Mouse (Mus musculus): ENCODE measurements at regions not wholly inside any gene's neighbourhood (a gene's known extent, or its start where the extent isn't known, plus 50 kb on each side); places are given as distances from the start of the nearest gene placed in this dataset.
"Not testable (repeated sequence)": the region's sequence is repeated elsewhere in the genome, so short reads cannot be mapped to it uniquely, and the experiment has no call there.

DNA sequence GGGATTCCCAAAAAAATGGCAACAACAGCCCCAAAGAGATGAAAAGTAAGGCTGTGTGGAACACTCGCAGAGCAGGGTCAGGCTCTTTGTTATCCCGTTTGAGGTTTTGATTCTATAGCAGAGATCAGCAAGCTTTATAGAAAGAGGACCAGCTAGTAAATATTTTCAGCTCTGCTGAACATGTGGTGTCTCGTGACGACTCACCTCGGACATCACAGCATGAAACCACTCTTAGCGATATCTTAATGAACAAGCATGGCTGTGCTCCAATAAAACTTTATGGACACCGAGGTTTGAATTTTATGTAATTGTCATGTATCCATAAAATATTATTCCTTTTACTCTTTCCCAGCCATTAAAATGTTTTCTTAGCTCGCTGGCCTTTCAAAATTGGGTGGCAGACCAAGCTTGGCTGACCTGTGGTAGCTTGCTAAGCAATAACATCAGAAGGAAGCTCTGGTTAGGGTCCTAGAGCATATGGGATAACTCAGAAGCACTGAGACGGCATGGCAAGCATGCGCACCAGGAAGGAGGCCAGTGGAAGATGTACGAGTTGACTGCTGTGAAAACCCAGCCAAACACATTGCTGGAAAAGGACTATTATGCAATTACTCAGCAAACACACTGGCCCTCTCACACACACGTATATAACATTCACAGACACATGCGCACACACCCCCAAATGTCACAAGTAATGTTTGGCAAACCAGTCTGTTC, 81.4 kb upstream of the Gm12728 start:
- Histone ChIP-seq H3K36me3 (ENCODE audit: insufficient read depth) (no peaks in the 10 kb centered on the region), H3K9me3 (ENCODE audit: low read depth, low read length) (peaks cover 2% of the 10 kb centered on the region; the same call in 1 of the 2 replicates), H3K27ac (ENCODE audit: low read depth) (peak overlapping the region; percentile 79), H3K27me3 (ENCODE audit: insufficient read depth, low read length) (no peaks in the 10 kb centered on the region), H3K4me2 (no peak overlapping the region), H3K4me1 (ENCODE audit: insufficient read depth) (0 out of 2 replicates have a peak, but pooled peaks cover 3% of the 10 kb centered on the region), H3K9ac (no peak overlapping the region), H3K4me3 (ENCODE audit: low read depth, low read length) (no peak overlapping the region)
- ATAC-seq (ENCODE audit: insufficient read depth) = peak; percentile 99
- 36% methylated on average over 13 of the region's 13 CpGs for WGBS
- DNase-seq = peak; percentile 96
- TF ChIP-seq CTCF (IDR thresholded peaks at IDR 0.05; ENCODE audit: low read depth) = no peak

DNA sequence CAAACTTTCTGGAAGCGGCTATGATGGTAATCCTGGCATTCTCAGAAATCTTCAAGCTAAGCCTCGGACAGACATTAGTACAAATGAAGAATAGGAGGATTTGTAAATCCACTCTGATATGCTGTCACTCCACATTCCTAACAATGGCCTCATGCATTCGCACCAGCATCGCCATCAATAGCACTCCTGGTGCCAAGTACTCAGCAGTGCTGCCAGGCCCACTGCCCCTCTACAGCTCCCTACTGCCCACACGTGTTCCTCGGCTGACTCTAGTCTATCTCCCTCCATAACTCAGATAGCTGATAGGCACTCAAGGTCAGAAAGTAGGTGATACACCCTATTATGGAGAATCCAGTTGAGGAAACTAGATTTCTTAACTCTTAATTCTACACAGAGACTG, 75.7 kb upstream of the Gm12728 start:
- H3K9me3 ChIP-seq (ENCODE audit: low read depth, low read length) = peaks cover 2% of the 10 kb centered on the region; the same call in 1 of the 2 replicates
- 92% methylated on average over 6 of the region's 6 CpGs for WGBS
- no peak overlapping the region for H3K4me2 ChIP-seq
- H3K36me3 ChIP-seq (ENCODE audit: insufficient read depth) = no peaks in the 10 kb centered on the region
- ATAC-seq (ENCODE audit: insufficient read depth) (no peak), DNase-seq (no peak)
- no peaks in the 10 kb centered on the region for H3K27me3 ChIP-seq (ENCODE audit: insufficient read depth, low read length)
- H3K9ac ChIP-seq = no peak overlapping the region
- no peaks in the 10 kb centered on the region for H3K4me1 ChIP-seq (ENCODE audit: insufficient read depth)
- no peak for TF ChIP-seq CTCF (IDR thresholded peaks at IDR 0.05; ENCODE audit: low read depth)
- H3K4me3 ChIP-seq (ENCODE audit: low read depth, low read length) = no peak overlapping the region
- H3K27ac ChIP-seq (ENCODE audit: low read depth) = no peak overlapping the region

DNA sequence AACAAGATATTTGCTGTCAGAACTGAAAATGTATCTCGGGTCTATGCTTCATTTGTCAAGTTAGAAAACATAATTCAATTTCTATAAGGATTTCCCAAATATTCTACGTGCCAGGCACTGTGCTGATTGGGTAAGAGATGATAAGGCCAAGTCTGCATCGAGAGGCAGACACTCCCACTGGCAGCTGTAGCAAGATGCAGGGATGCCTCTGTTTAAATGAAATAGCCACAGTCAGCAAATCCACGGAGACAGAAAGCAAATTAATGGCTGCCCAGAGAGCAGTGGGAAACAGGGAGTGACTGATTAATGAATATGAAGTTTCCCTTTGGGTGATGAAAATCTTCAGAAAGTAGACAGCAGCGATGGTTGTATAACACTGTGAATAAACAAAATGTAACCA, 71.6 kb upstream of the Gm12728 start:
- TF ChIP-seq CTCF (IDR thresholded peaks at IDR 0.05; ENCODE audit: low read depth) = no peak
- H3K4me2 ChIP-seq = no peak overlapping the region
- no peak overlapping the region for H3K9ac ChIP-seq
- no peaks in the 10 kb centered on the region for H3K36me3 ChIP-seq (ENCODE audit: insufficient read depth)
- no peak overlapping the region for H3K27ac ChIP-seq (ENCODE audit: low read depth)
- no peaks in the 10 kb centered on the region; the same call in 1 of the 2 replicates for H3K9me3 ChIP-seq (ENCODE audit: low read depth, low read length)
- no peak overlapping the region for H3K4me3 ChIP-seq (ENCODE audit: low read depth, low read length)
- H3K4me1 ChIP-seq (ENCODE audit: insufficient read depth) = no peaks in the 10 kb centered on the region
- DNase-seq (no peak), ATAC-seq (ENCODE audit: insufficient read depth) (no peak)
- no peaks in the 10 kb centered on the region for H3K27me3 ChIP-seq (ENCODE audit: insufficient read depth, low read length)
- 46% methylated on average over 5 of the region's 5 CpGs for WGBS

DNA sequence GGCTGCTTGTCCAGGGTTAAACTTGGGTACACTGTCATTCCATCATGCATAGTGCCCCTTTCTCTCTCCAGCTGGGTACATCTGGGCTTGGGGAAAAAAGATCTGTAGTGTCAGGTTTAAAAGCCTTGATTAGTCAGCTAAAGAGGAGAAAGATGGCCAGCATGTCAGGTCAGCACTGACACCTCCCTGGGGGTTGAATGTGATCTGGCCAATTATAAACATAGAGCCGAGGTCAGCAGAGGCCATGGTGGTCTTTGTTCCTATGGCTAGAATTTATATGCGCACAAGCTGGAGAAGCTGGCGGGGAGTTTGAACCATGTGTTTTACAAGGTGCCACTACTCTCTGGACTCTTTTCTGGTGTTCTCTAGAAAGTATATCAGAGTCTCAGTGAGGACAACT, 61.0 kb upstream of the Gm12728 start:
- Histone ChIP-seq H3K27me3 (ENCODE audit: insufficient read depth, low read length) (no peaks in the 10 kb centered on the region), H3K9ac (no peak overlapping the region), H3K4me2 (no peak overlapping the region), H3K9me3 (ENCODE audit: low read depth, low read length) (no peaks in the 10 kb centered on the region), H3K27ac (ENCODE audit: low read depth) (no peak overlapping the region), H3K4me1 (ENCODE audit: insufficient read depth) (no peaks in the 10 kb centered on the region), H3K36me3 (ENCODE audit: insufficient read depth) (no peaks in the 10 kb centered on the region), H3K4me3 (ENCODE audit: low read depth, low read length) (no peak overlapping the region)
- no peak for TF ChIP-seq CTCF (IDR thresholded peaks at IDR 0.05; ENCODE audit: low read depth)
- 45% methylated on average over 3 of the region's 3 CpGs for WGBS
- ATAC-seq (ENCODE audit: insufficient read depth) (no peak), DNase-seq (no peak)

DNA sequence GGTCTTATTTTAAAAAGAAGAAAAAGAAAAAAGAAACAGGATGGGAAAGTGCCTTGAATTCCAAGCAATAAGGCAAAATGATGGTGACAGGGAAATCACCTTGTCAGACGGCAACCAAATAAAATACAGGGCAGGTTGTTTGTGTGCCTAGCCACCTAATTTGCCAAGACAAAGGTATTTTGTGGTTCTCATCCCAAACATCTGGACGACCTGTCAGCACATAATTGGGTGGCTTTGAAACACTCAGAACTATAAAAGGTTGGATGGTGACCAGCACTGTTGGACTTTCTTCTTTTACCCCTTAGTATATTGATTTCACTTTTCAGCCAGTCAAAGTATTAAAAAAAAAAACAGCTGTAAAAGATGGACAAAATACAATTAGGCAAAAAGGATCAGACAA, 58.8 kb upstream of the Gm12728 start:
- Histone ChIP-seq H3K27me3 (ENCODE audit: insufficient read depth, low read length) (no peaks in the 10 kb centered on the region), H3K4me3 (ENCODE audit: low read depth, low read length) (no peak overlapping the region), H3K4me1 (ENCODE audit: insufficient read depth) (no peaks in the 10 kb centered on the region), H3K9me3 (ENCODE audit: low read depth, low read length) (no peaks in the 10 kb centered on the region), H3K4me2 (no peak overlapping the region), H3K9ac (no peak overlapping the region), H3K36me3 (ENCODE audit: insufficient read depth) (no peaks in the 10 kb centered on the region), H3K27ac (ENCODE audit: low read depth) (no peak overlapping the region)
- no peak for TF ChIP-seq CTCF (IDR thresholded peaks at IDR 0.05; ENCODE audit: low read depth)
- DNase-seq (no peak), ATAC-seq (ENCODE audit: insufficient read depth) (no peak)
- WGBS = 53% methylated on average over 2 of the region's 2 CpGs

DNA sequence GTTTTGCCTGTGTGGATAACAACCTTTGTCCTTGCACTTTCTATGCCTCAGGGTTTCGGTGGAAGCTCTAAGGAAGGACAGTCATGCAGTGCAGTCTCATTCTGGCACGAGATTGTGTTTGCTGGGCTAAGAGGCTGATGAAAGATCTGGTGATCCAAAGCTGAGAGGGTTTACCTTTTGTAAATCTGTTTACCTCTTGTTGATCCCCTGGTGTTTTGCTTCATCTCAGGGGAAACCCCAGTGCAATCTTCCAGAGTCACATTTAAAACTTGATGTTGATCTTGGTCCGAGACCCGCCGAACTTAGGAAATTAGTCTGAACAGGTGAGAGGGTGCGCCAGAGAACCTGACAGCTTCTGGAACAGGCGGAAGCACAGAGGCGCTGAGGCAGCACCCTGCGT, 54.6 kb upstream of the Gm12728 start:
- not testable (repeated sequence) for H3K27ac ChIP-seq (ENCODE audit: low read depth); H3K36me3 ChIP-seq (ENCODE audit: insufficient read depth); H3K4me3 ChIP-seq (ENCODE audit: low read depth, low read length); H3K27me3 ChIP-seq (ENCODE audit: insufficient read depth, low read length); H3K9ac ChIP-seq; H3K9me3 ChIP-seq (ENCODE audit: low read depth, low read length); H3K4me1 ChIP-seq (ENCODE audit: insufficient read depth); ATAC-seq (ENCODE audit: insufficient read depth); DNase-seq; H3K4me2 ChIP-seq
- 90% methylated on average over 6 of the region's 9 CpGs for WGBS

All from lung, embryonic 14.5 days (tissue).